Mouse (Mus musculus): ENCODE data around the gene Creb3.
A peak's percentile ranks its signal among the peaks of the same experiment; 100 is the strongest.
"Not testable (repeated sequence)": the region's sequence is repeated elsewhere in the genome, so short reads cannot be mapped to it uniquely, and the experiment has no call there.

The Creb3 gene

DNA sequence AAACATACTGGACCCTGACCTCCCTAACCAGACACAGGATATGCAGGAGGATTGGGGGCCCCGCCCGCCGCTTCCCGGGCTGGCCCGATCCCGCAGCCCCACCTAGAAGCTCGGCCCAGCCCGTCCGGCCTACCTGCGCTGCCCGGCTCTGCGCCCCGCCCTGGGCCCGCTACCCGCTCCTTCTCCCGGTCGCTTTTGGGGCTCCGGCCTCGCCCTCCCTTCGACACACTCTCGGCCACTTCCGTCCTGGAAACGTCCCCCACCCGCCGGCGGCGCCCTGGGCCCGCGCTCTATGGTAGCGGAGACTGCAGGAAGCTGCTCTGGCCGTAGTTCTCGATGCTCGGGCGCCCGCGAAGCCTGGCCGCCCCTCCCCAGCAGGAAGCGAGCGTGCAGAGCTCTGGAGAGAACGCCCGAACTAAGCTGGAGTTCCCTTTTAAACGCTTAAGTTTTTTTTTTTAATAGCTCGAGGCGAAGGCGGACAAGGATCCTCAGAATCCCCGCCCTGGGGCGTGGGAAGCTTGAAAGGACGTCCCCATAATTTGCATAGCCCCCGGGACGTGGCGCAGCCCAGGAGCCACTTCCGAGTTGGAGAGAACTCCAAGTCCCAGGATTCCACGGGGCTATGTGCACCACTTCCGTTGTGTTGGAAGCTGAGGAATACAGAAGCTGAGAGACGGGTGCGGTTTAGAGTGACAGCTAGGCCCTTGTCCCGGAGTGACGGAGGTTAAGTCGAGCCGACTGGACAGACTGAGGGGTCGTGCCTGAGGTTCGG is at the start of gene Creb3, which contains the start of gene Tln1:
TSS of gene Creb3 (plus strand) at position 336 of the 772 bp plus-strand sequence.
TSS of gene Tln1 (minus strand) at position 695 of the 772 bp plus-strand sequence.
- peak; percentile 98 for DNase-seq

DNA sequence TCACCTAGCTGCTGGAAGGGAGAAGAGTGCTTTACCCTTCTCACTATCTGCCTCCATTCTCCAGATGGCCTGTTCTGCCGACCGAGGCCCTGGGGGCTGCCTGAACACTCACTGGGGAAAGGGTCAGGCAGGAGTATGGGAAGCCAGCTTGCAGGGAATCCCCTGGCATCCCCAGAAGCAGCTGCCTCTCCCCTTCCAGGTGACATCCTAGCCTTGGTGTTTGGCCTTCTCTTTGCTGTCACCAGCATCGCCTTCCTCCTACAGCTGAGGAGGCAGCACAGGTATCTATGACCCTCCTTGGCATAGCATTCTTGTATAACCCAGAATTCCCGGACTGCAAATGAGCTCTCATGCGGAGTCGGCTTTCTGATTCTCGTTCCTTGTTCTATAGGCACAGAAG is 49.5 kb upstream of the Creb3 start:
- no peak for DNase-seq

DNA sequence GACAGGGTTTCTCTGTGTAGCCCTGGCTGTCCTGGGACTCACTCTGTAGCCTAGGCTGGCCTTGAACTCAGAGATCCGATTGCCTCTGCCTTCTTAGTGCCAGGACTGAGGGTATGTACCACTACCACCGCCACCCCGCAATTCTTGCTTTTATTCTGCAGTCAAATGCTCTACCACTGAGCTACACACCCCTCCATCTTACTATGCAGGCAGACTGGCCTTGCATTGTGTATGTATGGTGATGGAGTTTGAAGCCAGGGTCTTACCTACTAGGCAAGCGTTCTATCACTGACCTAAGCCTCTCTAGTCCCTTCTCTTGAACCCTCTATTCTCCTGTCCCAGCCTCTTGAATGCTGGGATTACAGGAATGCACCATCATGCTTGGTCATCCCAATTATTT is 48.8 kb upstream of the Creb3 start:
- DNase-seq, result no peak

DNA sequence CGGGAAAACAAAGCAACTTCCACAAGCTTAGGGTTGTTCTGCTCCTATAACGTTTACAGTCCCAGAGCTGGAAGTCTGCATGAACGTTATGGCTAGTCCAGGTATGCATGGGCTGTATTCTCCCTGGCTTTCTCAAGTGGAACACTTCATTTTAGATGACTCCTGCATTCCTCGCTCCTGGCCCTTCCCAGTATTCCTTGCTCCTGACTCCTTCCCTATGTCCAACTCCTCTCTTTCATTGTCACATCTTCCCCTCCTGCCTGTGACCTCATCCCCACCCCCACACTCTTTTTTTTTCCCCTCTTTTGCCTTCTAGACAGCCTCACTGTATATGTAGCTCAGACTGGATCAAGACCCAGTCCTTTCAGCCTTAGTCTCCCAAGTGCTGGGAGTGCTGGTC is 48.3 kb upstream of the Creb3 start:
- DNase-seq, result no peak

DNA sequence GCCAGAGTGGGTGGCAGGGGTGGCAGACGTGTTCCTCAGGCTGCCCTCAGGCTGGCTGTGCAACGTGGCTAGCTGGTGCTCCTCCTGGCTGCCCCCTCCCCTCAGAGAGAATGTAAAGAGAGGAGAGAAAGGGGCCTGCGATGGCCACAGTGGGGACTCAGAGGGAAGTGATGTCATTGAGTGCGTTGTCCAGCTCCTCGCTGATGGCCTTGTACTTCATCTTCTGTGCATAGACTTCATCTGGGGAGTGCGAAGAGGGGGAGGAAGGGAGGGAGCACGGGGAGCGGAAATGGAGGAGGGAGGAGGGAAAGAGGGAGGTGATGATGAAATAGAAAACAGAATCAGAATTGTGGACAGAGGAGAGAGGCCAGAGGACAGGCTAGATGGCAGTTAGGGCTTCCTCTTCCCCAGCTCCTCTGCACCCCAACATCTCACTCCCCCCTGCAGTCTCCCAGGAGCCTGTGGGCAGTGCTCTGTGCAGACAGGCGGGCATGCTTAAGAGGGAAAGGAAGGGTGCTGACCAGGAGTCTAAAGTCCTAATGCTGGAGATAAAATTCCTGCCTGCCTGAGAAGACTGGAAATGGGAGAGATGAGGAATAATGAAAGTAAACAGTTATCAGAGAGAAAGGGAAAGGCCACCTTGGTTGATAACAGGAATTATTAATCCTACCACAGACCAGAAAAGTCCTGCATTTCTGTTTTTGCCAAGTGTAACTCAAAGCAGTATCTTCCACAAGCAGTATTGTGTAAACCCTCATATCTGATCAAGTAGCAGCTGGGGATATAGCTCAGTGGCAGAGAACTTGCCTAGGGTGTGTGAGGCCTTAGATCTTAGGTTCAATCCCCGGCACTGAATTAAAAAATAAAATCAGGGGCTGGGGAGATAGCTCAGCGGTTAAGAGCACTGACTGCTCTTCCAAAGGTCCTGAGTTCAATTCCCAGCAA is 46.1 kb upstream of the Creb3 start:
- DNase-seq, result no peak

DNA sequence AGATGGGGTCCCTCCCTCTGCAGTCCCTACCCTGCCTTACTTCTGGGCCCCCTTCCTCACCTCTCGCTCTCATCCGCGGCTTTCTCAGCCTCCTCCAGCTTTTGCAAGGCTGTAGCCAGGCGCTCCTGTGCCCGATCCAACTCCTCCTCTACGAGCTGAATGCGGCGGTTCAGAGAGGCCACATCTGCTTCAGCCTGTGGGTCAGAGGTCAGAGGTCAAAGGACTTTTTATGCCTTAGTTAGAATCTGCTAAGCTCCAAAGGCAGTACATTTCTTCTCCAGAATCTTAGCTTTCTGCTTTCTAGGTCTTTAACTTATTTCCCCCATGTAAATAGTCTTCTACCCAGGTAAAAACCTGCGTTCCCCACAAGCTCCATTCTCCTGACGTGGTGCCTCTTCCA is 42.6 kb upstream of the Creb3 start:
- no peak for DNase-seq

DNA sequence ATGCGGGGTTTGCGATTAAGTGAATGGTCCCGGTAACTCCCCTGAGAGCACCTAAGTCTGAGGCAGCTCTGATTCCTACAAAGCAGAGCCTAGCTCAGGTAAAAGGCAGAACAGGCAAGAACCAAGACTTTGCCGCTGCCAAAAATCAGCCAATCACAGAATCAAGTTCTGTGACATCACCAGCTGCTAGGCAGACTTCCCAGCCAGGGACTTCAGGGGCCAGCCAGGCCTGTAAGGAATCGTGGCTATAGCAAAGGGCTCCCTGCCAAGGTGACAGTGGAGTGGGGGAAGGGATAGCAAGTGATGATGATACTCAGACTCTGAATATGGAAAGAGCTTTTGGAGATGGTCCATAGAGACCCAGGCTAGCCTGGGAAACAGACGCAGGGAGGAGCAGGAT is 42.2 kb upstream of the Creb3 start:
- peak; percentile 84 for DNase-seq

DNA sequence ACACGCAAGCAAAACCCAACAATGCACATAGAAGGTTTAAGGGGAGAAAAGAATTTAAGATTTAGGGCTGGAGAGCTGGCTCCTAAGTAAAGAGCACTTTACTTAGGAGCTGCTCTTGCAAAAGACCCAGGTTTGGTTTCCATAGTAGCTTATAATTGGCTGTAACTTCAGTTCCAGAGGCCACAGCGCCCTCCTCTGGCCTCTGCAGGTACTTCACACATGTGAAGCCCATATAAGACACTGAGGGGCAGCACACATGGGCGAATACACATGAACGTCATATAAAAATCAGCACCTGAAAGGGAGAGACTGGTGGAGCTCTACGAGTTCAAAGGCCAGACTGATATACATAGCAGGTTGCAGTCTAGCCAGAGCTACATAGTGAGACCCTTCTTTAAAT is 34.3 kb upstream of the Creb3 start:
- peak; percentile 23 for DNase-seq

DNA sequence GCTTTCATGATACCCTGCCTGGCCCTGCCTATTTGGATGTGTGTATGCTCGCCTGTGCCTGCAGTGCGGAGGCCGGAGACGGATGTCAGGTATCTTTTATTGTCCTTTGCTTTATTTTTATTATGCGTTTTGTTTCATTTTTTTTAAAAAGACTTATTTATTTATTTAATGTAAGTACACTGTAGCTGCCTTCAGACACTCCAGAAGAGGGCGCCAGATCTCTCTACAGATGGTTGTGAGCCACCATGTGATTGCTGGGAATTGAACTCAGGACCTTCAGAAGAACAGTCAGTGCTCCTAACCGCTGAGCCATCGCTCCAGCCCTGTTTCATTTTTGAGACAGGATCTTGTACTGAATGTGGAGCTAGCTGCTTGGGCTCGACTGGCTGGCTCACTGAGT is 33.6 kb upstream of the Creb3 start:
- DNase-seq, result peak; percentile 21

DNA sequence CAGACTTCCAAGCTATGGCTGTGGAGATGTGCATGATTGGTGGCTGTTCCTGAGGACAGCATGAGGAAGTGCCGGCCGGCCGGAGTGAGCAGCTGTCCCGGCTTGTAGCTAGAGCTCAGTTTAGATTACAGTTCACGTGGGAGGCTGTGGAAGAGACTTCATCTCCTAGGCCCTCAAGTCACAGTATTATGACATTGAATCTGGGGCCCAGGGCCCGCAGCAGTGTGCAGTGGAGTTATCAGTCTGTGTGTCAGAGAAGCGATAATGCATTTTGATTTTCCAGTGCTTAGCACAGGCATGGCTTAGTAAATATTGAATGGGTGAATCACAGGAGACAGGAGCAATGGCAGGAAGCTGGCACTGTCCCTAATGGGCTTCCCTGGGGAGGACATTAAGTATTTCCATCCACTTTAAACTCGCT is 32.0 kb upstream of the Creb3 start:
- DNase-seq, result peak; percentile 26

DNA sequence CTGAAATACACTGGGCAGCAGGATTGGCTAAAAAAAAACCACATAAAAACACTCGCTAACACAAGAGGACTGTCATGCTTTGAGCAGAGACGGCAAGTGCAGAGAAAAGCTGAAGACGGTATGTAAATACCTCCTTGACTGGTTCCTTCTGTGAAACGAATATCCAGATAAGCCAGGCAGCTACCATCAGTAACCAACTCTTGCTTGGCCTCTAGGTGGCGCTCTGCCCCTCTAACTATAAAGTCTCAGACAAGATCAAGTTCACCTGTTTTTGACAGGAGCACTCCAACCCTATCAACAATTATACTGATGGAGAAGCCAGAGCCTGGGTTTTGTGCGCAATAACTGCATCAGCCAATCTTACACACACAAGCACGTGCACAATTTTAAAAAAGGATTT is 31.6 kb upstream of the Creb3 start:
- peak; percentile 76 for DNase-seq

DNA sequence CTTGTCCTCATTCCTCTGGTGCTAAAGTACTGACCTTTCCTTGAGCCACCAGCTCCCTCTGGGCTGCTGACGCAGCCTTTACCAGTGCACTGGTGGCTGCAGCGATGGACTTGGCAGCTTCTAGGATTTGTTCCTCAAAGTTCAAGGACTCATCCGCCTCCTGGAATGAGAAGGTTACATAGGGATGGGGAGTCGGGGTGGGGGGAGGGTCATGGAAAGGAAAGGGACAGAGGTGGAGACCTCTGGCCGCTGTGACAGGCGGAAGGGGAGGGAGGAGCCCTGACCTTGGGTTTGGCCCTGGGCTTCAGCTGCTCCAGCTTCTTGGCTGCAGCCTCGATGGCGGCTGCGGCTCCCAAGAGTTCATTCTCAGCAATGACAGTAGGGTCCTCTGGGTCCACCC is 28.9 kb upstream of the Creb3 start:
- DNase-seq, result no peak

DNA sequence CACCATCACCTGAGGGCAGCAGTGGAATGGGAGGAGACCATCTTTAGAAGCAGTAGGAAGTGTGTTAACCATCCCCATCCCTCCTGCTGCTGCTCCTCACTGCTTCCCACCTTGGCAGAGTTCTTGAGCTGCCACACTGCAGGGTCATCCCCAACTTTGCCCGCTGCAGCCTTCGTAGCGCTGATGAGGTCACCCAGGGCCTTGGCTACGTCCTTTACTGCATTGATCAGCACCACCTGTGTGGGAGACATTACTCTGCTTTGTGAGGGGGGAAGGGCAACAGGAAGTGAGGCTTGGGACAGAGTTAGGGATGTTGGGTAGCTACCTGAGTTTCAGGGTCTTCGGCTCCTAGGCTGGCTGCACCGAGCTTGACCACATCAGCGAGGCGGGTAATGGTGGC is 26.5 kb upstream of the Creb3 start:
- DNase-seq, result no peak

DNA sequence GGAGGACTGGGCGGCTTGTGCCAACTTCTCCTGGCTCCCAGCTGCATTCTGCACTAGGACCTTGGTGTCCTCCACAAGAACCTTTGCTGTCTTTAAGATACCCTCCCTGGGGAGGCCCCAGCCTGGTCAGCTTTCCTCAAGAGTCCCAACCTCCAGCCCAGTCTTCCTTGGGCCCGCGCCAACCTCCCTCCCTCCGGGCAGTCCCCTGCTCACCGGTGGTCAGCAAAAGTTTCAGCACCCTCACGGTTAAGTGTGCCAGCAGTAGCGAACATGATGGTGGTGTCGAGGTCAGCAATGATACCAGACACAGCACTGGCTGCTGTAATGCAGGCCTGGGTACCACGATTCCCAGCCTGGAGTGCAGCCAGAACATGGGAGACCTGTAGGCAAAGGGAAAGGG is 26.1 kb upstream of the Creb3 start:
- no peak for DNase-seq

DNA sequence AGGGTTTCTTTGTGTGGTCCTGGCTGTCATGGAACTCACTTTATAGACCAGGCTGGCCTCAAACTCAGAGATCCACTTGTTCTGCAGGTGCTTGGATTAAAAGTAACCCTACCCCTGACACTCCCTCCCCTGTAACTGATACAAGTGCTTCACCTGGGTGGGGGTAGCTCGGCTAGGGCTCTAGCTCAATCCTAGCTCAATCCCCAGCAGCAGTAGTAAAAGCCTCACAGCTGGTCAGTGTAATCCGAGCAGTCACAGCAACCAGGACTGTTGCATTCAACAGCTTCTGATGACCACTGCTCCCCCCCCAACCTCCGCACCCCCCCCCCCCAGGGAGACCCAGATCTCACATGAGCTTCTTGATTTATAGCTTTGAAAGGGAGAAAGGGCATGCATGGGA is 20.1 kb upstream of the Creb3 start:
- DNase-seq, result no peak

DNA sequence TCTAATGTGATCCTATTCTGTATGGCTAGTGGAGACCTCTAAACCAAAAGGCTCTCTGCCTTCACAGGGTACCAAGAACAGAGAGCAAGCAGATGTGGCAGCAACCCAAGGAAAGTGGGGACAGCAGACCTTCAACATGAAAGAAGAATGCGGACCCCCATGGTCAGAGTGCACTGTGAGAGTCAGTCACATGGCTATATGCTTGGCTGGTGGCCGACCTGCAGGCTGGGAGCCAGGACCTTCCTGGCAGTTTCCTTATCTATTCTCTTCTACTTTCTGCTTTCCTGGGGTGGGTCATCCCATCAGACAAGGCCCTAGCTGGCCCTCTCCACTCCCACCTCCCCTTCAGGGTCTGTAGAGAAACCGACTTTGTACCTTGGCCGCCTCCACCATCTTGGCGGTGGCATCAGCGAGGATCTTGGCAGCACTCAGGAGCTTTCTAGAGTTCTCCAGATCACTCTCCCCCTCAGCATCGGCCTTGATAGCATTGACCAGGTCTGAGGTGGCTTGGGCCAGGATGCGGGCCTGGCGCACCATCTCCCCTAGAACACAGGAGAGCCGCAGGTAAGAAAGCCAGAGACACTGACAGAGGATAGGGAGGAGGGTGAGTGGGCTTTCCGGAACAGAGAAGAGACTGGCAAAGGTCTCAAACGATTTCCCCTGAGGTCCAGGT is 15.6 kb upstream of the Creb3 start:
- DNase-seq, result no peak

DNA sequence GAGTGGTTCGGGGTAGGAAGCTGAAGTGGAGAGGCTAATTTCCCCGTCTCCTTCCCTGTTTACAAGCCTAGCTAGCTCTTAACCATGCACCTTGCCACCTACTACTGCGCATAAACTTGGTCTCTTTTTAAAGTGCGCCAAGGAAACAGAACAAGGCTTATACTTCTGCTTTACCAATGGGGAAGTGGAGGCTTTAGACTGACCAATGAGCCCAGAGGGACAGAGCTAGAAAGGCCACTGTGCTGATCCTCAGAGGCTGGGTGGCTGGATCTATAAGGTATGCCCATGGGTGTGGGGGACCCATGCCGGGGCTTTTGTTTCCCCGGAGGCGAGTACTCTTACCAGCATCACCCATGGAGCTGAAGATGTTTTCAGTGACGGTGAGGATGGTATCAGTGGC is 15.0 kb upstream of the Creb3 start:
- DNase-seq, result no peak

DNA sequence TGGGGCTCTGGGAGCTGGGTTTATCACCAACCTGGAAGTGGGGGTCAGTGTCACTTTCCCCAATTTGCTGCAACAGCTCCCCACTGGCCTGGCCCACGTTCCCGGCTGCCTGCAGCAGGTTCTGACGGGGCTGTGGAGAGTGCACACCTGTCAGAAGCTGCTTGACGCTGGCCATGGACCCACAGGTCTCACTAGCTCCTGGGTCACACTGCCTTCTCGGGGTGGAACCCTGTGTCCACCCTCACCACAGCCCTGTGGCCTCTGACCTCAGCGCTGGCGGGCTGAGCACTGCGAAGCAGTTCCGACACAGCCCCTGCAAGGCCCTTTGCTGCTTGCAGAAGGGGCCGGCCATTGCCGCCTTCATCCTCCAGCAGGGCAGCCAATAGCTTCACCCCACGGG is 13.1 kb upstream of the Creb3 start:
- no peak for DNase-seq

DNA sequence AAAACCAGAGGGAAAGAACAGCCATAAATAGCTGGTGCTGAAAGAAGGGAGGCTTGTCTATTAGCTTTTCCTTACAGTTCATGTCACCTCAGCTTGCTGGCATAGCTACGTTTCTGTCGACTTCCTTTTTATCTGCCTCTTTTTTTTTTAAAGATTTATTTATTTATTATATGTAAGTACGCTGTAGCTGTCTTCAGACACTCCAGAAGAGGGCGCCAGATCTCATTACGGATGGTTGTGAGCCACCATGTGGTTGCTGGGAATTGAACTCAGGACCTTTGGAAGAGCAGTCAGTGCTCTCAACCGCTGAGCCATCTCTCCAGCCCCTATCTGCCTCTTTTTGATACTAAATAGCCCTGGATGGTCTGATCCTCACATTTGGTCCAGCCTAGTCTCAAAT is 10.3 kb upstream of the Creb3 start:
- not testable (repeated sequence) for DNase-seq

DNA sequence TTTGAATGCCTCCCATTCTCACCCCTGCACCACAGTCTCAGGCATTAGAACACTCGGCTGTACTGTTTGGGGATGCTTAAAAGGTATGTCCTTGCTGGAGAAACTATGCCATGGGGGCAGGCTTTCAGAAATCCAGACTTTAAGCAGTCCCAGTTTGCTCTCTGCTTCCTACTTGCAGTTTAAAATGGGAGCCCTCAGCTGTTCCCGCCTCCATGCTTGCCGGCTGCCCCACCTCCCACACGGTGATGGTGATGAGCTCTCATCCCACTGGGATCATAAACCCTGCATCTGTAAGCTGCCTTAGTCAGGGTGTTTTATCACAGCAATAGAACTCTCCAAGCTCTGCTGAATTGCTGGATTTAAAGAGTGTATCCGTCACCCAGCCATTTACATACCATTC is 9.7 kb upstream of the Creb3 start:
- DNase-seq, result no peak

DNA sequence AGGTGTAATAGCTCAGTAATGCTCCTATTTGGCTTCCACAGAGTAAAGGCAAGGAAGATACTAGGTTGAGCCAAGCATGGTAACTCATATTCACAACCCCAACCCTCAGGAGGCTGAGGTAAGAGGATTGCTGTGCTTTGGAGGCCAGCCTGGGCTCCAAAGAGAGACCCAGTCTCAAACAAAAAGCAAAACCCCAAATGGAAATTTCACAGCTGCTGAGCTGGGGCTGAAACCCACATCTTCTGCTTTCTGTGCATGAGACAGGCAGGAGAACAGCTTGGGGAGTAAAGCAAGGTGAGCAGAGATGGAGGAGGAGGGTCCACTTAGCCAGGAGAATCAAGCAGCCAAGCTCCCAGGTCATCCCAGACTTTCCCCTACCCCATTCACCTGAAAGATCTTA is 8.2 kb upstream of the Creb3 start:
- no peak for DNase-seq

DNA sequence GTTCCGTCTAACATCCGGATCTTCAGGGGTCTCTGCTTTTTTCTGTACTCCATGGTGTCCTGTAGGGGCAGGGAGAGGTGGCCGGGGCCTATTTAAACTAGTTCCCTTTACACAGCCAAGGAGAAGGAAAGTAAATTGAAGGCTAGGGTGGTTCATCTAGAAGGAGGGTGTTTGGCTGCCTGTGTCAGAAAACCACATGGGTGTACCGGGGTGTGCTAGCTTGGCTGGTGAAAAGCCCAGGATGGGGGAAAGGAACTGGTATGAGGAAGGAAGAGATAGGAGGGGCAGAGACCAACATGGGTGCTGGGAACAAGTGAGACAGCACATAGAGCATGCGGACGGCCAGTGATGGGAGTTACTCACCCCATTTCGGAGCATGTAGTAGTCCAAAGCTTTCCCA is 6.2 kb upstream of the Creb3 start:
- DNase-seq, result no peak

DNA sequence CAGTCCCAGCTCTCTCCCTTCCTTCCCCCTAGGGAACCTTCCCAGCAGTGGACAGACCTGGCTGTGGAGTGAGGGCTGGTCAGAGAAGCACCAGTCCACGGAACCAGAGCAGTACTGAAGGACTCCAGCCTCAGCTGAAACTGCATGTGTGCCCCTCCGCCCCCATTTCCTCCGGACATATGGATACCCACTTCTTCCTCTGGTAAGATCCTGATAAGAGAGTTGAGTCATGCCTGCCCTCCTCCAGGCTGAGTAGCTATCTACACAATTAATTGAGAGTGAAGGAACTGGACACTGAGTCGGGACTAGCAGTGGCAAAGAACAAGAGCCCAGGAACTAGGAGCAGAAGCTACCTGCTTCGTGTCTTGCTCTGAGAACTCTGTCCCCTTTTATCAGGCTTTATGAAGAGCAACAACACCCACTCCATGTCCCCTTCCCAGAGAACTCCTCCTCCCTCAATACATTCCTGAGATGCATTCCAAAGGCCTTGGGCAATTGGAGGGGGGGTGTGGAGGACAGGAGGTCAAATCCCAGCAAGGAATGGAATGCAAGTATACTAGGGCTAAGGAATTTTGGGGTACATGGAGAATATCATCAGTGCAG is 4.0 kb upstream of the Creb3 start:
- peak; percentile 24 for DNase-seq

Measured in retina, postnatal 1 day (tissue).